Mouse (Mus musculus) intestine, embryonic 14.5 days (tissue): ENCODE measurements around the gene Agmat. TPM values are rescaled to one million over a fixed set of nuclear protein-coding genes. Genes with fewer than 3 reads are reported as not detected.

Experiments used
- ATAC-seq: fragments of 200-750 bp; cut with Nextera tagmentation; replicated peaks from 2 replicates; pipeline ENCODE4 v1.8.0; 2017; ENCODE audit warnings: low read depth, moderate number of reproducible peaks, moderate TSS enrichment, moderate library complexity; ENCODE audit not compliant: low FRiP score, low TSS enrichment
- DNase-seq: peaks from one replicate; pipeline ENCODE4 v3.0.0-alpha.2; 2018; ENCODE audit warnings: low spot score
- H3K27ac ChIP-seq: fragments of 300-500 bp; sonication (generic); 2 replicates; pipeline ENCODE4 v1.5.1; 2014; ENCODE audit warnings: low read depth, mild to moderate bottlenecking, control low read depth
- H3K27me3 ChIP-seq: fragments of 300-500 bp; sonication (generic); replicated peaks from 2 replicates; pipeline ENCODE4 v1.6.1; 2014; ENCODE audit warnings: low read length, control low read depth; ENCODE audit not compliant: control insufficient read depth, insufficient read depth
- H3K36me3 ChIP-seq: fragments of 300-500 bp; sonication (generic); 2 replicates; pipeline ENCODE4 v1.6.1; 2014; ENCODE audit warnings: low read length, control low read depth; ENCODE audit not compliant: control insufficient read depth, insufficient read depth
- H3K4me1 ChIP-seq: fragments of 300-500 bp; sonication (generic); replicated peaks from 2 replicates; pipeline ENCODE4 v1.6.1; 2014; ENCODE audit warnings: low read length, control low read depth, mixed read lengths; ENCODE audit not compliant: control insufficient read depth, insufficient read depth
- H3K4me2 ChIP-seq: fragments of 300-500 bp; sonication (generic); 2 replicates; pipeline ENCODE4 v1.6.1; 2014; ENCODE audit warnings: low read length
- H3K4me3 ChIP-seq: fragments of 300-500 bp; sonication (generic); 2 replicates; pipeline ENCODE4 v1.5.1; 2014; ENCODE audit warnings: low read depth, low read length, control low read depth, mixed read lengths
- H3K9ac ChIP-seq: fragments of 300-500 bp; sonication (generic); 2 replicates; pipeline ENCODE4 v1.6.1; 2014; ENCODE audit warnings: mild to moderate bottlenecking, low read length
- H3K9me3 ChIP-seq: fragments of 300-500 bp; sonication (generic); 2 replicates; pipeline ENCODE4 v1.6.1; 2016; ENCODE audit warnings: low read length, control low read depth; ENCODE audit not compliant: control insufficient read depth
- WGBS: fragments of 180-500 bp; shearing (Covaris S2); extraction: QIAGEN DNeasy Blood & Tissue Kit; methylation state at CpG from one replicate; pipeline ENCODE4 v1.1.7; 2014; 5-methylcytosine and 5-hydroxymethylcytosine counted together
- polyA plus RNA-seq: library from polyadenylated mRNA; unstranded; fragments of >200 nt; fragmentation: Nextera tagmentation; extraction: Ambion mirVana; gene quantifications from 2 replicates; pipeline ENCODE4 v1.2.1, GENCODE M21; 2014

Agmat gene
- polyA plus RNA-seq, 1 experiment from 2014 or later = 12.7 TPM

DNA sequence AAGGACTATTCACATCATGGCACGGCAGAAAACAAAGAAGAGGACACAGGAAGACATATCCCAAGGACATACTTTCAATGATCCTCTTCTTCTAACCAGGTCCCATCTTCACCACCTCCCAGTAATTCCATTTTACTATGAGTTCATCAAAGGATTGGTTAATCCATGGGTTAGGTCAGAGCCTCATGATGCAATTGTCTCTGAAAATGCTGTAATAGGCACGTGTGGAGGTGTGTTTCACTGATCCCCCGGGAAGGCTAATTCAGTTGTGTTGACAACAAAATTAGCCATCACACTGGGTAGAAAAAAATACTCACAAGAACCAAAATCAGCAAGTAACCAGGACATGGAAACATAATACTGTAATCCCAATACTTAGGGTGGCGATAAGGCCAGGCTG lies 28.8 kb upstream of the Agmat start:
- Histone ChIP-seq H3K4me2 (no peak overlapping the region), H3K9ac (no peak overlapping the region), H3K4me3 (no peak overlapping the region), H3K9me3 (no peaks in the 10 kb centered on the region), H3K27me3 (no peaks in the 10 kb centered on the region), H3K4me1 (peaks cover 23% of the 10 kb centered on the region), H3K27ac (no peak overlapping the region), H3K36me3 (peaks cover 35% of the 10 kb centered on the region)
- DNase-seq (no peak), ATAC-seq (no peak)
- 88% methylated on average over 4 of the region's 4 CpGs for WGBS

DNA sequence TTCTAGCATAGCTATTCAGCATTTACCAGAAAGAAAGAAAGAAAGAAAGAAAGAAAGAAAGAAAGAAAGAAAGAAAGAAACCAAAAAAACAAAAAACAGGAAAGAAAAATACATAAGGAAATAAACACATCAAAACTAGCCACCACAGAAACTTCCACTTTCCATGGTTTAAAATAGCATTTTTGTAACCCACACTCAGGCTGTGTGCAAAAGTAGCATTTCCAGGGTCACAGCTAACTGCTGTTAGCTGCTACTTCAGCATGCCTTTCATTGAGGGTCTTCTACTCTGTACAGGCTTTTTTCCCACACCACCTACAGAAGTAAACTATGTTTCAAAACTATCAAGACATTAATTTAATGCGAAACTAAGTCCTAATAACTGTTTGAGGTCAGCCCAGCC lies 27.2 kb upstream of the Agmat start:
- H3K4me3 ChIP-seq = no peak overlapping the region
- H3K4me1 ChIP-seq = peaks cover 27% of the 10 kb centered on the region
- no peak overlapping the region for H3K4me2 ChIP-seq
- H3K9ac ChIP-seq = no peak overlapping the region
- H3K36me3 ChIP-seq = peaks cover 25% of the 10 kb centered on the region
- no peak overlapping the region for H3K27ac ChIP-seq
- DNase-seq (no peak), ATAC-seq (no peak)
- H3K27me3 ChIP-seq = no peaks in the 10 kb centered on the region
- H3K9me3 ChIP-seq = no peaks in the 10 kb centered on the region
- 85% methylated on average over 1 of the region's 1 CpGs for WGBS

DNA sequence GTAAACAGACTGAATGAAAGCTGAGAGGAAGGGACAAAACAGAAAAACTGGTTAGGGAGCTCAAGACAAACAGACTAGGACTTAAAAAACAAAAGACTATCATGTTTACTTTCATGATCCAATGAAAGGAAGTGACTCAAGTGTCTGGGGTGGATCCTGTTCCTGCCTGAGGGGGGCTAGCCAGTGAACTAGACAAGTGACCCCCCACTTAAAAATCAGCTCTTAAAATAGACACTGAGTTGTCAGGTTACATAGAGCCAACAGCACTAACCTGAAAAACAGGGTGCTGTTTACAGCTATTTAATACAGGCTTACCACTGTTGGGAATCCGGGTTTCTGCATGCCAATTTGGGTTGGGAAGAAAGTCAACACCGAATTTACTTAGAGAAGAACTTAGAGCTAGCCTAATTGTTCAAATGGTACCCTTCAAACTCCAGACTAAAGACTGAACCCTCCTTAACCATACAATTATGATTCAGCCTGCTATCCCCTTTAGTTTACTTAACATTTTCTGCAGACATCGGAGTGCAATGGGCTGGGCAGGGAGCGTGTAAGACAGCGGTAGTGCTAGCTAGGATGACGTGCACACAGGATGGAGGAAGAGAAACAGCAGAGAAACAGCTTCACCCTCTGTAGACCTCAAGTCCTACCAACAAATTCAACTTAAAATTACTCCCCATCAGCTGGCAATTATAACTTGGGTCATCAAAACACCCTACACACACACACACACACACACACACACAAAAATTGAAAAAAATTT lies 25.5 kb upstream of the Agmat start:
- Histone ChIP-seq H3K4me3 (0 out of 2 replicates have a peak overlapping the region, but pooled peaks have one; percentile 8), H3K4me2 (peak overlapping the region; percentile 83), H3K9ac (no peak overlapping the region), H3K4me1 (peaks cover 25% of the 10 kb centered on the region), H3K36me3 (peaks cover 24% of the 10 kb centered on the region), H3K9me3 (no peaks in the 10 kb centered on the region), H3K27ac (no peak overlapping the region), H3K27me3 (no peaks in the 10 kb centered on the region)
- ATAC-seq (no peak), DNase-seq (no peak)
- WGBS = 45% methylated on average over 6 of the region's 6 CpGs

DNA sequence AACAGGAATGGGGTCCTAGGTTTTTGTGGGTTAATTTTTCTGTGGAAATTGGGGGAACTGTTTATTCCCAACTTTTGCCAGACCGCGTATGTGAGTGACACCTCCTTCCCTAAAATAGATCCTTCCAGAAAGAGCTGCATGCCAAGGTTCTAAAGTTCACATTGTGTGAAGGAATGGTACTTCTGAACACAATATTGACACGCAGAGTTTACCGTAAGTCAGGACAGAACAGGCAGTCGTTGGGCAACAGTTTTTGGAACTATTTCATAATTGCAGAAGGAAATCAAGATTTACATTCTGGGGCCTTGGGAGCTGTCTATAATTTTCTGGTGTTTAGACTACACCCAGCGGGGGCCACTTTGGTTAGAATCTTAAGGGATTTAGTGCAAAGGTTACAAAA lies 24.5 kb upstream of the Agmat start:
- H3K27me3 ChIP-seq = no peaks in the 10 kb centered on the region
- peak overlapping the region; percentile 74 for H3K4me3 ChIP-seq
- ATAC-seq (no peak), DNase-seq (no peak)
- no peak overlapping the region for H3K27ac ChIP-seq
- H3K4me1 ChIP-seq = peaks cover 25% of the 10 kb centered on the region
- peak overlapping the region; percentile 95 for H3K9ac ChIP-seq
- peaks cover 14% of the 10 kb centered on the region for H3K36me3 ChIP-seq
- H3K4me2 ChIP-seq = peak overlapping the region; percentile 83
- 48% methylated on average over 6 of the region's 6 CpGs for WGBS
- H3K9me3 ChIP-seq = no peaks in the 10 kb centered on the region

DNA sequence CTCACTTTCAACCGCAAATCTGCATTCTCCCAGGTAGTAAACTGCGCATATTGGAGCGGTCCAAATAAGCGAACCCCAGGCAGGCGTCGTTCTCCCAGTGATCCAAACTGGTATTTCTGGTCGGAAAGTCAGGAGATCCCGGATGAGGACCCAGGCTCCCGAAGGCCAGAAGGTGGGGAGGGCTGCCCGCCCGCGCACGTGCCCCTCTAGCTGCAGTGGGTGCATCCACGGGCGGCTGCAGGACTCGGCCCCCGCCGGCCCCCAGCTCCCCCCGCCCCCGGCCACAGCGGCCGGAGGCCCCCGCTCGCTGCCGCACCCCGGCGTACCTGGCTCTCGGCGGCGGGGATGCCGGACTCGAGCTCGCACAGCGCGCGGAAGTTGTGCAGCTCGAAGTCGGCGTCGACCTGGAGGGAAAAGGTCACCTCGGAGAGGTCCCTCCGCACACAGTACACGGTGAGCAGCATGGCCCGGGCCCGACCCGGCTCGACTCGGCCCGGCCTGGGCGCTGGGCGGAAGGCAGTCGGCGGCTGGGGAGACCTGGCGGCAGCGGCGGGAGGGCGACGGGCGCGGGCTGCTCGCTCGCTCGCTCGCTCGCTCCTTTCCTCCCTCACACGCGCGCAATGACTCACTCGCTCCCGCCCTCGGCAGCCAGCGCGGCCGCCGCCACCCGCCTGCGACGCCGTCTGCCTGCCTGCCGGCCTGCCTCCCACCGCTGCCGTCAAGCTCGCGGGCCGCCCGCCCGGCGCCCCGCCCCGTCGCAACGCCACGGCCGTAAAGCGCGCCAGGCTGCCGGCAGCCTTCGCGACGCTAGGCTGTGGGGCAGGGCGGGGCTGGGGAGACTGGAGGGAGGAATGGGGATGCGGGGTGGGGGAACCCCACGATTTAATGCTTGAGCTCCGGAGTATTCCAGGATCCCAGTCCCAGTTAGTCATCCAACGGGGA lies 23.5 kb upstream of the Agmat start, which contains the start of gene Ddi2:
Gene Ddi2 (minus strand): TSS at position 689 of the 942 bp plus-strand sequence.
- peaks cover 25% of the 10 kb centered on the region for H3K4me1 ChIP-seq
- H3K27ac ChIP-seq = peak within 1 kb of the TSS; percentile 93
- DNase-seq (peak; percentile 86), ATAC-seq (peak; percentile 87)
- H3K4me3 ChIP-seq = peak within 1 kb of the TSS; percentile 74
- under 1% methylated on average over 82 of the region's 105 CpGs for WGBS
- H3K9me3 ChIP-seq = no peaks in the 10 kb centered on the region
- H3K36me3 ChIP-seq = peaks cover 12% of the 10 kb centered on the region
- H3K4me2 ChIP-seq = peak within 1 kb of the TSS; percentile 83
- peak within 1 kb of the TSS; percentile 95 for H3K9ac ChIP-seq
- H3K27me3 ChIP-seq = no peaks in the 10 kb centered on the region

DNA sequence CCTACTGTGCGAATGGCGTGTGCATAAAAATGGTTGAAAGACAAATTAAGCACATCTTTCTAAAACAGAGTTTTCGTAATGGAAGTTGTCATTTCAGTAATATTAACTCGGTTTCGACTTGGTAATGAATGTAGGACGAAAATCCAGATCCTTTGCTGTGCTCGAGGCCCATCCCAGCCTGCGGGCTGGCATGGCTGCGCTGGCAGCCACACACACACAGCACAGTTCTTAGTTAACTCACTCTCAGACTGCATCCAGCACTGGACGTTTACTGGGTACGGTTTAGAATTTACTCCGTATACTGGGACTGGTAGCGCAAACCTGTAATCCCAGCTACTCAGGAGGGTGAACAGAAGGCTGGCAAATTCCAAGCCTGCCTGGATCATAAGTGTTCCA lies 22.8 kb upstream of the Agmat start:
- peak overlapping the region; percentile 93; the same call in 1 of the 2 replicates for H3K27ac ChIP-seq

DNA sequence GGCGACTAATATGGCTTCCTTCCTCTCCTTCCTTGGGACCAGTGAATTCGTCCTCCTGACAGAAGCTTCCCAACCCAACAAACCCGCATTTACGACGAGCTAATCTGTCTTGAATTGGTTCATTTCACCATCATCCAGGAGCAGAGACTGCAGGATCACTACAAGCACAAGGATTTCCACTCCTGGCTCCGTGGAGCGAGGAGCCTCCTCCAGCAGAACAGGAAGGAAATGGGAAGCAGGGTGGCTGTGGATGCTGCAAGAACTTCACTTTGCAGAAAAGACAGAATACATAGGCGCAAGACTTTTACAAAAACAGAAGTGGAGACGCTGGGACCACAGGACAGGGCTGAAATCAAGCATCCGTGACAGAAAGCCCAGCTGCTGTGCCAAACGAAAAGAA lies 21.9 kb upstream of the Agmat start:
- H3K9ac ChIP-seq = no peak overlapping the region
- no peak overlapping the region for H3K4me2 ChIP-seq
- H3K4me3 ChIP-seq = no peak overlapping the region
- DNase-seq (no peak), ATAC-seq (no peak)
- peaks cover 11% of the 10 kb centered on the region for H3K36me3 ChIP-seq
- H3K27ac ChIP-seq = no peak overlapping the region
- peaks cover 25% of the 10 kb centered on the region for H3K4me1 ChIP-seq
- H3K27me3 ChIP-seq = no peaks in the 10 kb centered on the region
- WGBS = 64% methylated on average over 11 of the region's 11 CpGs
- H3K9me3 ChIP-seq = no peaks in the 10 kb centered on the region

More for the DNA sequence above, 22.8 kb upstream of the Agmat start:
- ATAC-seq (peak; percentile 26; the same call in 1 of the 2 replicates), DNase-seq (no peak)
- Histone ChIP-seq H3K9ac (peak overlapping the region; percentile 95), H3K4me1 (peaks cover 25% of the 10 kb centered on the region), H3K9me3 (no peaks in the 10 kb centered on the region), H3K36me3 (peaks cover 12% of the 10 kb centered on the region), H3K27me3 (no peaks in the 10 kb centered on the region), H3K4me3 (peak overlapping the region; percentile 74), H3K4me2 (peak overlapping the region; percentile 83)
- 10% methylated on average over 13 of the region's 13 CpGs for WGBS

DNA sequence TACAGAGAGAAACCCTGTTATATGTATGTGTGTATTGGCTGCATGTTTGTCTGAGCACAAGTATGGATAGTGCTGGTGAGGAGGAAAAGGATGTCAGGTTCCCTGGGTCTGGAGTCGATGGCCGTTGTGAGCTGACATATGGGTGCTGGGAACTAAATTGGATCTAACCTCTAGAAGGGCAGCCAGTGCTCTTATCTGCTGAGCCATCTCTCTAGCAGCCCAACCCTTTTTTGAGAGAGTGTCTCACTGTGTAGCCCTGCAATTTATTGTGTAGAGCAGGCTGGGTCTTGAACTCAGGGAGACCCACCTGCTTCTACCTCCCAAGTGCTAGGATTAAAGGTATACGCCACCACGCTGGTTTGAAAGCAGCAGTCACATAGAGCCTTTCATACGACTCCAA lies 21.2 kb upstream of the Agmat start:
- no peaks in the 10 kb centered on the region for H3K27me3 ChIP-seq
- ATAC-seq (no peak), DNase-seq (no peak)
- 76% methylated on average over 5 of the region's 5 CpGs for WGBS
- H3K4me2 ChIP-seq = no peak overlapping the region
- peaks cover 4% of the 10 kb centered on the region for H3K36me3 ChIP-seq
- no peak overlapping the region for H3K9ac ChIP-seq
- no peak overlapping the region for H3K27ac ChIP-seq
- peaks cover 25% of the 10 kb centered on the region for H3K4me1 ChIP-seq
- no peak overlapping the region for H3K4me3 ChIP-seq
- no peaks in the 10 kb centered on the region for H3K9me3 ChIP-seq
